Mouse (Mus musculus) cerebellum, postnatal 10 days (tissue): ENCODE data around the gene Znrf2.
A peak's percentile ranks its signal among the peaks of the same experiment; 100 is the strongest.

Experiments
- DNase-seq, 2 experiments: peaks; one replicate each; pipeline ENCODE4 v3.0.0; 2021; ENCODE audit warnings: mixed read lengths in 2 of 2

Gene Znrf2

GRCm38 (mm10) chr6:54918521-54918920 is 101.8 kb downstream of the Znrf2 start:
- no peak for DNase-seq

GRCm38 (mm10) chr6:54924538-54924937 is 107.8 kb downstream of the Znrf2 start:
- no peak for DNase-seq

GRCm38 (mm10) chr6:54925736-54926440 is 109.2 kb downstream of the Znrf2 start:
- DNase-seq: no peak

GRCm38 (mm10) chr6:54926899-54927298 is 110.2 kb downstream of the Znrf2 start:
- no peak for DNase-seq

GRCm38 (mm10) chr6:54927946-54928345 is 111.2 kb downstream of the Znrf2 start:
- DNase-seq: no peak

- DNase-seq: no peak
Measured at GRCm38 (mm10) chr6:54931641-54932040, 114.9 kb downstream of the Znrf2 start.

- no peak for DNase-seq
Measured at GRCm38 (mm10) chr6:54932526-54932925, 115.8 kb downstream of the Znrf2 start.

GRCm38 (mm10) chr6:54933216-54933615 is 116.5 kb downstream of the Znrf2 start:
- DNase-seq: no peak

GRCm38 (mm10) chr6:54933866-54934265 is 117.2 kb downstream of the Znrf2 start:
- no peak for DNase-seq

GRCm38 (mm10) chr6:54934313-54934712 is 117.6 kb downstream of the Znrf2 start:
- DNase-seq: no peak

GRCm38 (mm10) chr6:54934930-54935329 is 118.2 kb downstream of the Znrf2 start:
- DNase-seq: no peak

GRCm38 (mm10) chr6:54936496-54936895 is 119.8 kb downstream of the Znrf2 start:
- DNase-seq: no peak

GRCm38 (mm10) chr6:54939631-54940030 is 122.9 kb downstream of the Znrf2 start:
- peak; percentile 33 to 47 for DNase-seq

GRCm38 (mm10) chr6:54940126-54940525 is 123.4 kb downstream of the Znrf2 start:
- peak; percentile 44 to 46 for DNase-seq

GRCm38 (mm10) chr6:54941149-54941548 is 124.4 kb downstream of the Znrf2 start:
- DNase-seq: no peak
